Mouse (Mus musculus) frontal cortex, postnatal 10 days (tissue): Measurements from ENCODE around the gene Crabp2.

Experiments
- DNase-seq, 2 experiments: peaks; one replicate each; pipeline ENCODE4 v3.0.0; 2022; ENCODE audit warnings: low spot score in 2 of 2, mixed read lengths in 1 of 2

Gene Crabp2

DNA sequence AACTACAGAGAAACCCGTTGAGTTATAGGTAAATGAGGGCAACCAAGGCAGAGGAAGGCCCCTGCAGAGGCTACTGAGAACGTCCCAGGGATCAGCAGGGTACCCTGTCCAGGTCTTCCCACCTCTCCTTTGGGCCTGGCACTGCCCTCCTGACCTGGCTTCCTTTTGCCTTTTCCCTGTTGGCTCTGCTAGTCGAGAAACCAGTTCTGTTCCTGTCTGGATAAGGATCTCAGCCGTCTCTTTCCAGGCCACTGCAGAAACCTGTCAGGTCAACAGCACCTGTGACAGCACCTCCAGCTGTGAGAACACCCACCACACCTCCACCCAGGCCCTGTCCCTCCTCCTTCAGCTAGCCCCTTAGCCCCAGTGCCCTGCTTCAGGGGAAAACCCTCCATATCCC is 10.0 kb downstream of the Crabp2 start:
- DNase-seq = no peak

DNA sequence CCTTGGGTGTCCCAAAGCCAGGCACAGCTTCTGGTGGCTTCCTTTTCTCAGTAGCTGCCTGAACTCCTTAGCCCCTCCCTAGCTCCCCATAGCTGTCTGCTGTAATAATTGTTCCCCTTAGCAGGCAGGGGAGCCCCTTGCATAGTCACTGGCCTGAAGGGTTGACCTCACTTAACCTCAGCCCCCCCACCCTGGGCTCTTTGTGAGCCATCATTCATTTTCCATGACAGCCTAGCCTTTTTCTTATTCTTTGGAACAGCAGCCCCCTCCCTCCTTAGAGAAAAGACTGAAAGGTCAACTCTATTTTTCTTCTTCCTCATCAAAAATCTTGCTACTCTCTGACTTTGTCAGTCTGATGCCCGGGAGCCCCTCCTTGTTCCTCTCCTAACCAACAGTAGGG is 10.5 kb downstream of the Crabp2 start:
- DNase-seq = no peak

DNA sequence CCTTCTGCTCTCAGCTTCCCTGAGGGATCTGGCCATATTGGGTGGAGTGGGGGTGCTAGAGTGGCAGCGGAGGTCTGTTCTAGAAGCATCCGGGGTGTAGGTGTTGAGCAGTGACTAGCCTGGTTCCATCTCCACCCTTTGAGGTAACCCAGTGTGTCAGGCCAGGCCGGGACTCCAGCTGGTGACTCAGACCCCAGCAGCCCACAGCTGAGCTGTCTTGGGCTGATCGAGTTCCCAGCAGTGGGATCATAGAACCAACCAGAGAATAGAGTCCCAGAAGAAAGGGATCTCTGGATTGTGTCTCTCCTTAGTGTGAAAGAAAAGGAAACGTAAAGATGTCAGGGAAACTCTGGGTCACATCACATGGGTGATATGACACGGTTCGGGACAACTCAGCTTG is 10.9 kb downstream of the Crabp2 start:
- no peak for DNase-seq

DNA sequence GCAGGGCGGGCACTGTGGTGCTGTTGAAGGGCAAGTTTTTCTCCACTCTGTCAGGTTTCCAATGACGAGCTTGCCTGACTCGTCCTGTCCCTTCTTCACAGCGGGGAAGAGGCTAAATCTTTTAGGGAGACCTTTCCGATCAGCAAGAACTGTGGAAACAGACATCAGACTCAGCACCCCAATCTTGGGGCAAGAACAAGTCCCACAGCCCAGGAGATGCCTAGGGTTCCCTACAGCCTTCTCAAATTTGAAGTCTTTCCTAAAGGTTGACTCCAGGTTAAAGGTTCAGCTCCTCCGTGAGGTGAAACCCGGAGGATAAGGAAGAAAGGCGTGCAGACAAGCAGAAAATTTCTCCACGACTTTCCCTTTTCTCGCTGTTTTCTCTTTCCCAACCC is 11.7 kb downstream of the Crabp2 start:
- DNase-seq = no peak

DNA sequence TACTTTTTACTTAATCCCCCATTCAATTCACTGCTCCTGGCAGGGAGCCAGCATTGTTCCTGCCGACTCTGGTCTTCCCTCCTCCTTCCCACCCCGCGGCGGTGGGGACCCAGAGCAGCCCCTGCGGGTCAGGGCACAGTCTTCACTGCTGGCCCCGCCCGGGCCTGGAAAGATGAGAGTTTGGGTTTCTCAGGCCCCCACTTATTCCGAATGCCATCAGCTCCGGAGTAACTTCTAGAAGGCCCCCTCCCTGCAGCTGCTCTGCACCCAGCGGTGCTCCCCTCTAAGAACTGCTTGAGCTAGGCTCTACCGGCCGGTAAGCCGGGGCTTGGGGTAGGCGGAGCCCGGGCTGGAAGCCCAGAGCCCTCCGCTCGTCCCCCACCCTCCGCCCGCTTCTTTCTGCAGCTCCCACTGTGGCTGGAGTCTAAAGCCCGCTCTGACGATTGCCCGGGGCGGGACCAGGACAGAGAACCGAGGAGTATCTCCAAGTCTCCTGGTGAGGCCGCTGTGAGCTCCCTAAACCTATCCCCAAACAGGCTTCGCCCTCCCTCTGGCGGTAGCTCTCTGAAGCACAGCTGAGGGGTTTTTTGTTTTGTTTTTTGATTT is 12.2 kb downstream of the Crabp2 start:
- DNase-seq = peak; percentile 77 to 83

DNA sequence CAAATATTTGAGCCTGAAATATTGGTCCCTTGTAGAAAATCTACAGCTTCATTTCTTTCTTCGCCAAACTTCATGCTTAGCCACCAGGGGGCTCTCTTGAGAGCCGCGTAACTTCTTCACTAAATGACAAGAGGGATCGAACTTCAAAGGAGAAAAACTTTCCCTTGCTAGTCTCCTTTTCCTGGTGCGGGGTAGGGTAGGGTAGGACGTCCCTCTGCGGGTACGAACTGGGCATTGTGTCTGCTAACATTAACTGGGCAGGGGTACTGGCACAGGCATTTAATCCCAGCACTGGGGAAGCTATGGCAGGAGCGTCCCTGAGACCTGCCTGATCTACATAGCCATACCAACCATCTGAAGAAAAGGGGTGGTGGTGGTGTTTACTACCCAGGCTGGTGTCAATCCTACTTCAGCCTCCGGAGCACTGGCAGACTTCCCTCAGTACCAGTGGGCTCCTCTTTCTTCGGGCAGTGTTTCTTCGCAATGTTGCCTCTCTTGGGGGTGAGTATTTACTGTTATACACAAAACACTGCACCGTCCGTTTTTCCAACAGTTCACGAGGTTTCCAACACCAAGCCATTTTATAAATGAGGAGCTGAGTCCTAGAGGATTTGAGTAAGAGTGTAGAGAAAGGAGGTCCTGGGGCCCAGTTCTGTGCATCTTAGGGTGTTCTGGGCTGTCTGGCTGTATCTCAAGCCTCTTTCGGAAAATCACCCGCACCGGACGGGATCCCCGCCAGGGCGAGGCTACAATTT is 21.9 kb downstream of the Crabp2 start:
- peak in 1 of 2 experiments; percentile 41 for DNase-seq

DNA sequence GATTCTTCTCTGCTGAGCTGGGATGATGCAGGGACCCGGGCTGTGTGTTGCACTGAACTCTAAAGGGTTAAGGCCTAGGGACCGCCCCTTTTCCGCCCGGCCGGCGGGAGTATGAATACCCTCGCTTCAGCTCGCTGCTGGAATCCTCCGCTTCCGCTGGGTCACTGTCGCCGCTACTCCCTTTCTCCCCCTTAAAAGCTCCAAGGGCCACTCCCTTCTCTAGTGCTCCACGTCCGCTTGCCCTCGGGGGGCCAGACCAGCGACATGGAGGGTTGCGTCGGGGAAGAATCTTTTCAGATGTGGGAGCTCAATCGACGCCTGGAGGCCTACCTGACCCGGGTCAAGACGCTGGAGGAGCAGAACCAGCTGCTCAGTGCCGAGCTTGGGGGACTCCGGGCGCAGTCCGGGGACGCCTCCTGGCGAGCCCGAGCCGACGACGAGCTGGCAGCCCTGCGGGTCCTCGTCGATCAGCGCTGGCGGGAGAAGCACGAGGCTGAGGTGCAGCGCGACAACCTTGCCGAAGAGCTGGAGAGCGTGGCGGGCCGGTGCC is 22.5 kb downstream of the Crabp2 start, which contains the start of gene Nes:
Gene Nes (plus strand): TSS at position 140 of the 550 bp plus-strand sequence.
- DNase-seq = peak in 1 of 2 experiments; percentile 41

DNA sequence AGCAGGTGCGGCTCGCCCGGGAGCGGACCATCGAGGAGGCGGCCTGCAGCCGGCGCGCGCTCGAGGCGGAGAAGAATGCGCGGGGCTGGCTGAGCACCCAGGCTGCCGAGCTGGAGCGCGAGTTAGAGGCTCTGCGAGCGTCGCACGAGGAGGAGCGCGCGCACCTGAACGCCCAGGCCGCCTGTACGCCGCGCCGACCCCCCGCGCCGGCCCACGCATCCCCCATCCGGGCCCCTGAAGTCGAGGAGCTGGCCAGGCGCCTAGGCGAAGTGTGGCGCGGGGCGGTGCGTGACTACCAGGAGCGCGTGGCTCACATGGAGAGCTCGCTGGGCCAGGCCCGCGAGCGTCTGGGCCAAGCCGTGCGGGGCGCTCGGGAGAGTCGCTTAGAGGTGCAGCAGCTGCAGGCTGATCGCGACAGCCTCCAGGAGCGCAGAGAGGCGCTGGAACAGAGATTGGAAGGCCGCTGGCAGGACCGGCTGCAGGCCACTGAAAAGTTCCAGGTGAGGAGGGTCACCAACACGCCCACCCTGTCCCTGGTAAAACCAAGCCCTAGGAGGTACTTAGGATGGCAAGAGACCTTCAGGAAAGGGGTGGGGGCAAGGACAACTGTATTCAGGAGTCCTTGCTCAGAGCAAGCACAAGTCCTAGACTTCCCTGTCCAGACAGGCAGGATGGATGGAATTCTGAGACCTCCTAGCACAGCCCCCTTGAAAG is 23.2 kb downstream of the Crabp2 start:
- no peak for DNase-seq

DNA sequence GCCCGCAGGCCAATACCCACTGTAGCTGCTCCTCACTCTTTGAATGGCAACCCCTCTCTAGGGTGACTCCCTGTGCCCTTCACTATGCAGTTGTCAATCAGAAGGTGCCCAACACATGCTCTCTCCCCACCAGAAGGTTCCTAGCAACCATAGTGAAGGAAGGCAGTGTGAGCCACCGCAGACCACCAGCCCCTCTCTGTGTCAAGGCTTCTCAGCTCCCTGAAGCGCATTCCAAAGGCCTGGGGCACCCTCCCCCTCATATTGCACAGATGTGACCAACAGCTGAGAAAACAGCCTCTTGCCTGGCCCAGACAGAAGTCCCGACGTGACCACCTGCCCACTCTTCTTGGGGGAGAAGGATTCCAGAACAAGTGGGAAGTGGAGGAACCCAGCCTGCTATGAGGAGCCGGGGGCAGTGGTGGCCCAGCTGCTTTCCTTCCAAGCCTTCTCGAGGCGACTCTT is 23.8 kb downstream of the Crabp2 start:
- DNase-seq = no peak

DNA sequence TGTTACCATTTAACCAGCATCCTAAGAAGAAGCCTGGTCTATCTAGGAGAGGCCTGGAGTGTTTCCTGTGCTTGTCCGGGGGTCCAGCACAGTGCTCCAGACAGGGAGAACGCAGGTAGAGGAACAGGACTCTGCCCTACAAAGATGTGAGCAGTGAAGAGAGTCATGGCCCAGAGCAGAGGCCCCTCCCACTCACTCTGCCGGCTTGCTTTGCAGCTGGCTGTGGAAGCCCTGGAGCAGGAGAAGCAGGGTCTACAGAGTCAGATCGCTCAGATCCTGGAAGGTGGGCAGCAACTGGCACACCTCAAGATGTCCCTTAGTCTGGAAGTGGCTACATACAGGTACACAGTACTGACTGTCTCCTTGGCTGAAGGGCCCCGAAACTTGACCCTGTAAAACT is 24.3 kb downstream of the Crabp2 start:
- no peak for DNase-seq

DNA sequence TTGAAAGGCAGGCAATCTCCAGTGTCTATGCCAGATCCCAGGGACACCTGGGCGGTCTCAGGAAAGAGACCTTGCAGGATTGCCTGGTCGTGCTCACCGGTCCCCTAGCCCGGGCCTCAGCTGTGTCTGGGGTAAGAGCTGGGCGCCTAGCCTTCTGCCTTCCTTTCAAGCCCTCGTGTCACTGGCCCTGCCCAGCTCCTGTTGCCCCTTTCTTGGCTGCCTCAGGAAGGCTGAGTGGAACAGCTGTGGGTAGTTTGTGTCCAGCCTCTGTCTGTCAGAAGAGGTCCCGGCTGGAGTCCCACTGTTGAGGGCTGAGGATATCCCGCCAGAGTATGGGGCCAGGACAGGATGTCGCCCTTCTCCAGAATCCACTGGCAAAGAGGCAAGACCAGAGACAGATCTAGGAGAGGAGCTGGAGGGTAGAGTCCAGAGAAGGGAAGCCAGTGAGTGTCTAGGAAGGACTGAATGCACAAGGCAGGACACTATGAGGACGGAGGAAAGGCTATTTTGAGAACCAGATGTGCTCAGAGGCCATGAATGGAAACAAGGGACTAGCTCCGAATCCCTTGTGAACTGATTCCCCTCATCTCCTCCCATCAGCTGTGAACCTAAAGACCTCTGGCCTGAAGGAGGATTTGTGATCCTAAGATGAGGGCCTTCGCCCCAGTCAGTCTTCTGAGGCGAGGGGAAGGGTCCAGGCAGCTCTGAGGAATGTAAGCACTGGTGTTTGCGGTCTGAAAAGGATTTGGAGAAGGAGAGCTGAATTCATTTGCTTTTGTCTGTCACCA is 25.3 kb downstream of the Crabp2 start:
- no peak for DNase-seq

DNA sequence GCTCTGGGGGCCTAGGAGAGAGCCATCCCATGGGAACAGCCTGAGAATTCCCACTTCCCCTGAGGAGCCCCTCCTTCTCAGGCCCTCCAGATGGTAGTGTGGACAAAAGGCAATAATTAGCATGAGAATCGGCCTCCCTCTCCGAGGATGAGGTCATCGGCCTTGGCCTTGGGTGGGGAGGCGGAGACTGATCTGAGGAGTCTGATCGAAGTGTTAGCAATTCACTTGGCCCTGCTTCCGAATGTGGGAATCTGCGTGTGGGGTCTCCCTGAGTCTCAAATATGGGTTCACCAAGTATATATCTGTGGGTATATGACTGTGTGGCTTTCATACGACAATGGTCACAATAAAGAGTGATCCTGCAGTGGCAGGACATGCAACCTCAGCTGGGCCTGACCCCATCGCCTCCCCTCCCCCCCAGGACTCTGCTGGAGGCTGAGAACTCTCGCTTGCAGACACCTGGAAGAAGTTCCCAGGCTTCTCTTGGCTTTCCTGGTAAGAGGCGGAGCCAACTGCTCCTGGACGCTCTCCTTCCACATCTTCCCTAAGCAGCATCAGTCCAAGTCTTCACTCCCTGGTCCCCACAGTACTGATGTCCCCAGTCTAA is 26.0 kb downstream of the Crabp2 start:
- no peak for DNase-seq

DNA sequence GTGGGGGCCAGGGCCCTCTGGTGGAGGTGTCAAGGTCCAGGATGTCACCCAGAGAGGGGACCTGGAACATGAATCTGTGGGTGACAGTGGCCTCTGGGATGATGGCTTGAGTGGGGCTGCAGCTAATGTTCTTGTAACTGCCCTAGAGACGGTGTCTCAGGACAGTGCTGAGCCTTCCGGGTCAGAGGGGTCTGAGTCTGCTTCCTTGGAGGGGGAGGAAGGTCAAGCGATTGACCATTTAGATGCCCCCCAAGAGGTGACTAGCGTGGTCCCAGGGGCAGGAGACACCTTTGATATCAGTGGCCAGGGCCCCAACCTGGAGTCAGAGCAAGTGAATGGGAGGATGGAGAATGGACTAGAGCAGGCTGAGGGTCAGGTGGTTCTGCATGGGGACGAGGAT is 31.0 kb downstream of the Crabp2 start:
- DNase-seq = no peak

DNA sequence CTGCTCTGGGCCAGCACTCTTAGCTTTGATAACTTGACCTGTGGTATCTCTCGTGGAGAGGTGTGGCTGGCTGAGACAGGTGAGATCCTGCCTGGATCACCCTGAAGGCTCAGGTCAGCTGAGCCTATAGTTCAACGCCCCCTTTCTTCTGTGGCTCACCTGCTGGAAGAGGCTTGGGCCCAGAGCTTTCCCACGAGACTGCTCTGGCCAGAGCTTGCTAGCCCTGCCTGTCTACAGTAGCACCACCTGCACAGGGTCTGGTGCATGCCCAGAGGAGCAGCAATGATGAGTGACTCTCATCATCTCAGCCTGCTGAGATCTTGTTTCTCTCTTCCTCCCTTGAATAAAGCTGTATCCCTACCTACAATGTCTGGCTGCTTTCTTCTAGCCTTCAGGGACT is 31.6 kb downstream of the Crabp2 start:
- no peak for DNase-seq

DNA sequence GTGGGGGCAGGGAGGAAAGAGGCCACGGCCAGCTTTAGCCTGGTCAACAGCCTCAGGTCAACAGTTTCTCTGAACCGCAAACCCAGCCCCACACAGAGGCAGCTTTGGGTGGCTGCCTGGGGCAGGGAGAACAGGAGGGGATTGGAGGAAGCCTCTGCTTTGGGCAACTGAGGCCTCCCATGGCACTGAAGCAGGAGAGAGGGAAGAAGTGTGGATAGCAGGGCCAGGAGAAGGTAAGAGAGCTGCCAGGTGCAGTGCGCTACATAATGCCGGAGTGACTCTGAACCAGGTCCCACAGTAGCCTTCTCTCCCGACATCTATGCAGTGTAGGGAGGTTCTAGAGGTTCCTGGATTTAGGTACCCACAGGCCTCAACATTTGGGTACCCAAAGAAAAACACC is 32.3 kb downstream of the Crabp2 start:
- DNase-seq = no peak

DNA sequence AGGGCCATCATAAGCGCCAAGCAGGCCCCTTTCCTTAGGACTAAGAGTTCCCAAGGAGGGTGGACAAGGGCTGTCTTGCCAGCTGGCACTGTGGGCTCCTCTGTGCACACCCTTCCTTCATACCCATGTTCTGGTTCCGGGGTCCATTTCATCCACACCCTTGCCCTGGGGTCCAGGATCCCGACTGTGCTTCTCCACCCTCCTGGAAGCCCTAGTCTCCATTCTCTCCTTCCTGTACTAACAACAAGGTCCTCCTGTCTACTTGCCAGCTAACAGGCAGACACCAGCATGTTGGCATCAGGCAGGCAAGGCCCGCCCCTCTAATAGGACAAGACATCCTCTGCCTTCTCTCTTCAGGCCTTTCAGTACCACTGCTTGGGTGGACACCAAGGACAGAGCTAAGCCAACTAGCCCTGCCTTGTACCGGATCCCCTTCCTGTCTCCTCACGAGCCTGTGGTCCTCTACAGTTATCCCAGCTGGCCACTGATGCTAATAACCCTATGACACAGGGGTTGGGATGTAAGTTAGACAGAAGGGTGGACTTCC is 32.8 kb downstream of the Crabp2 start:
- no peak for DNase-seq

DNA sequence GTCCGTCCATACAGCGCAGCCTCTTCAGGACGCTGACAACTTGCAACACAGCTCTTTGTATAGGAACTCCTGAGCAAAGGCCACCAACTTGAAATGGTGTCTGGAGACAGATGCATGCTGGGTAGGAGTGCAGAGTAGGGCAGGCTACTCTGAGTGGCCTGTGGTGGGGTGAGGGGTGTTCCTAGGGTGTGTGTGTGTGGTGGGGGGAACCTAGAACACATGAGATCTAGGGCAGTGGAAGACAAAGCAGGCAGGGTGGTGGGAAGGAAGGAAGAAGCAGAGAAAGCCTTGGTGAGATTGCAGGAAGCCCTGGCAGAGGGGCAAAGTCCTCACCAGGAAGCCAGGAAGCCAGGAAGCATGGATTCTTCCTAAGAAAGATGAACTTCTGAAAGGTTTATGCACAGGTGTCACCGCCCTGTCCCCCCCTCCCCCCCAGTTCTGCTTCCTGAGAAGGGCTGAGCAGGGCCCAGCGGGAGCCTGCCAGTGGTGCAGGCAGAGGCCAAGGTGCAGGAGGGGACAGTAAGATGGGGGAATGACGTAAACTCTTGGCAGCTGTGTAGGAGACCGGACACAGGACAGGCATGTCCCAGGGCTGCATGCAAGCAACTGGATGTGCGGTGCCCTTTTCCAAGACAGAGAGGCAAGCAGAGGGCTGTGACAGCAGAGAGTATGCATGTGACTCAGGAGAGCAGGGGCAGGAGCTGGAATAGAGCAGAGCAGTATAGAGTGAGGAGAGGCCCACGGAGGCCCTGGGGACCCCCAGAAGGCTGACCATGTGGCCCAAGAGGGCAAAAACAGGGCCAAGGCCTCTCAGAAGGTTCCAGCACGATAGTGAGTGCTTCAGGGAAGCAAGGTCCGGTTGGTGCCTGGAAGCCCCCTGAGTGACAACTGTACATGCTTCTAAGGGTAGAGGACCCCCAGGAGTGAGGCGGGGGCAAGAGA is 33.7 kb downstream of the Crabp2 start:
- DNase-seq = no peak

DNA sequence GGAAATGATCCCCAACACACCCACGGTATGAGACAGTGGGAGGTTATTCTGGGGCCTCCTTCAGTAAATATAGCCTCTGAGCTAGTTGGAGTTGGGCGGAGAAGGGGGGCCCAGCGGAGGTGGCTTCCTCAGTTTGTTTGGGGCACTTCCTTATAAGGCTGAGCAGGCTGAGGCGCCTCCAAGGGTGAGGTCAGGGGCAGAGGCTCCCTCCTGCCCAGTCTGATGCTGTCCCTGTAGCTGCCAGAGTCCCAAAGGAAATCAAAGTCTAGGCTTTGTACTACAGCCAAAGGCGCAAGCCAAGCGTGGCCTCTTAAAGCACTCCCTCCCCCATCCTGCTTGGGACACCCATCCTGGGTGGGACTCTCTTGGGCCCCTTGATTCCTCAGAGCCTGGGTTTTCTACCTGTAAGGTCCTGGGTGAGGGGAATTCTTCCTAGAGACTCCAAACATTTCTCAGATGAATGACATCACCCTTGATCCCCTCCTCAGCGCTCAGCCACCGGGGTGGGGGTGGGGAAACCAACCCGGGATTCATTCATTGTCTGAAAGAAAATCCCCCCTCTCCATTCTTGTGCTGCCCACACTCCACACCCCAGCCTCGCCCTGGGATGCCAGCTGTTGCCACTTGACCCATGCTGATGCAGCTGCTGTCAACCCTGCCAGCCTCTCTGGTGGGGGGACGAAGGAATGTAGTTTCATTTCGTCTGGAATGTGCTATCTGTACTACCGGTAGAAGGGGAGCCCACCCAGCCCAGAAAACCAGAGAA is 34.6 kb downstream of the Crabp2 start:
- peak in 1 of 2 experiments; percentile 6 for DNase-seq

DNA sequence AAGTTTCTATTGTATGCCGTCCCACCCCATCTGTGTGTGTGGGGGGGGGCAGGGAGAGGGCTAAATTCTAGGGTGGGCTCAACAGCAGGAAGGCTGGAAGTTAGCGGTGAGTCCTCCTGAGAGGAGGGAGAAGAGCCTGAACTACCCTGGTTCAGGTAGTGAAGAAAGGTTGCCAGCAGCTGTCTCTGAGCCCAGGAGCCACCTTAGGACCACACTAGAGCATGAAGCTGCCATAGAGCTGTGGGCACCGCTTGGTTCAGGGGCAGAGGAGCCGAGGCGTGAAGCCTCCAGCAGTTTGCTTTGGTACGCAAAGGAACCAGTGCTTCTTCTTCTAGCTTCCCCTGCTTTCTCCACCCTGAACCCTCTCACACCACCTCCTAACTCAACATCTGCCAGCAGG is 35.2 kb downstream of the Crabp2 start:
- DNase-seq = no peak
